10 mouse cellular contexts compared by ENCODE assay signal in the genomic region with DNA sequence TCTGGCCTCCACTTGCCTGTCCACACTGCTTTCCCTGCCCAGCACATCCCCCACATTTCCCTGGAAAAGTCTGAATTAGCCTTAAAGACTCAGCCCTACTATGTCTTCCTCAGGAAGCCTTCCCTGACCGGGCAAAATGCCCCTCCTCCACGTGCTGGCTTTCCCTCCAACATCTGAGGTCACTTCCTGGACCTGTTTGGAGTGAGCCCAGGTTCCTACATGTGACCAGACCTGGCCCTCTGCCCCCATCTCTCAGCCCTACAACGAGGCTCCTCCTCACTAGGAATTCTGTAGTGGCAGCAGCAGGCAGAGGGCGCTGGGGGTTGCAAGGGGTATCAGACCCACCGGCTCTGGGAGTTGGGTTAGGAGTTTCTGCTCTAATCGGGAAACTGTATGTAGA. TPM values are rescaled to one million over a fixed set of nuclear protein-coding genes. Genes with fewer than 3 reads are reported as not detected.
DNase-seq lines count a peak whose midpoint lies in the region; ATAC-seq and TF ChIP-seq lines count a peak whose summit lies in the region.
"Had no signal": no experiment of that assay in that cellular context is flagged by ENCODE, and none has a peak within 500 bp of the region (broad histone marks: within the 10 kb centered on the region; RNA-seq: fewer than 3 reads in every experiment).

No protein-coding gene starts in this region.

- no peak overlapping the region for H3K9ac ChIP-seq in stomach, postnatal 0 days (ENCODE audit: low read length)
- H3K9ac ChIP-seq: limb, embryonic 15.5 days had no signal

- H3K27ac ChIP-seq in stomach, postnatal 0 days (replicated peaks) = no peak overlapping the region
- H3K27ac ChIP-seq: limb, embryonic 15.5 days had no signal

- no peaks in the 10 kb centered on the region for H3K36me3 ChIP-seq in stomach, postnatal 0 days (ENCODE audit: control insufficient read depth, insufficient read depth, low read length)
- H3K36me3 ChIP-seq: limb, embryonic 15.5 days had no signal

- WGBS in stomach, postnatal 0 days = 46% methylated on average over 6 of the region's 6 CpGs

- peak; percentile 41 to 78 for DNase-seq in adrenal gland, adult (ENCODE audit: inconsistent age in 2 of 2, low spot score in 1 of 2)
- no peak for DNase-seq in adrenal gland, adult 18-20 months (ENCODE audit: low spot score in 2 of 2)
- DNase-seq in ovary, adult 18-20 months (ENCODE audit: low spot score) = peak; percentile 41
- DNase-seq in ovary, postnatal 10 days (ENCODE audit: low spot score) = no peak
- peak; percentile 75 to 76 for DNase-seq in kidney, adult 8-10 months
- no peak for DNase-seq in stomach, postnatal 0 days (ENCODE audit: low spot score)
- DNase-seq in layer of hippocampus, postnatal 10 days (ENCODE audit: low spot score in 2 of 2) = no peak

- TF ChIP-seq CTCF in stomach, postnatal 0 days (IDR thresholded peaks at IDR 0.05; ENCODE audit: low read depth) = peak; percentile 27; the same call in 1 of the 2 replicates

- H3K9me3 ChIP-seq in stomach, postnatal 0 days (ENCODE audit: control insufficient read depth, low read length) = no peaks in the 10 kb centered on the region
- H3K9me3 ChIP-seq: limb, embryonic 15.5 days had no signal

- no peaks in the 10 kb centered on the region for H3K27me3 ChIP-seq in stomach, postnatal 0 days (ENCODE audit: control insufficient read depth, insufficient read depth, low read length)
- H3K27me3 ChIP-seq: Patski had no signal

- ATAC-seq in stomach, postnatal 0 days (ENCODE audit: low FRiP score, low TSS enrichment) = no peak; the same call in 1 of the 2 replicates
- no peak for ATAC-seq in megakaryocyte-erythroid progenitor cell, adult 5-6 weeks (replicated peaks; ENCODE audit: low FRiP score, low TSS enrichment, poor library complexity, severe bottlenecking)
- ATAC-seq: Patski had no signal

- H3K4me2 ChIP-seq in stomach, postnatal 0 days (replicated peaks; ENCODE audit: low read depth) = no peak overlapping the region
- H3K4me2 ChIP-seq: limb, embryonic 15.5 days had no signal

- H3K4me3 ChIP-seq in stomach, postnatal 0 days (ENCODE audit: low read depth, low read length) = no peak overlapping the region
- H3K4me3 ChIP-seq: limb, embryonic 15.5 days had no signal

- no peak for TF ChIP-seq EP300 in stomach, postnatal 0 days (optimal IDR thresholded peaks at IDR 0.05)

- no peaks in the 10 kb centered on the region for H3K4me1 ChIP-seq in stomach, postnatal 0 days (replicated peaks; ENCODE audit: control insufficient read depth, insufficient read depth)

RNA-seq across cellular contexts. Expression of a gene that starts 46.0 kb away (rescaled TPM):
- total RNA-seq in adrenal gland, adult 18-20 months (2021) = 10 to 100 TPM; 16.9 to 22.8 TPM
- 2.3 and 2.5 TPM in 2 replicates for polyA plus RNA-seq in stomach, postnatal 0 days (2015; fragmentation: Nextera tagmentation; extraction: Ambion mirVana)
- total RNA-seq in layer of hippocampus, postnatal 10 days (2021) = 10 to 100 TPM; 55.1 to 57.0 TPM
- not detected in 2 replicates for total RNA-seq in megakaryocyte-erythroid progenitor cell, adult 5-6 weeks (2014; fragmentation: Nextera tagmentation)
- total RNA-seq in megakaryocyte-erythroid progenitor cell, adult 5-6 weeks (2017) = 0.56 TPM in 1 of 2 replicates, not detected in the other

Comparison
In these comparisons a context has a peak if more than half of its experiments do, and no peak if none do; other contexts are left out.
1. DNase-seq: peak in adrenal gland, adult (2 of 2), ovary, adult 18-20 months (single experiment) and kidney, adult 8-10 months (2 of 2); none in adrenal gland, adult 18-20 months (0 of 2), ovary, postnatal 10 days (single experiment), stomach, postnatal 0 days (single experiment) and layer of hippocampus, postnatal 10 days (0 of 2).
2. RNA of a gene that starts 46.0 kb away (total RNA-seq): 55.1 to 57.0 TPM in layer of hippocampus, postnatal 10 days and 16.9 to 22.8 TPM in adrenal gland, adult 18-20 months; 0.56 TPM in megakaryocyte-erythroid progenitor cell, adult 5-6 weeks; every median in the first group is over 10 times any median in the second.